16 mouse cellular contexts compared by ENCODE assay signal in genomic region chr16:22436106-22436505, GRCm38 (mm10). TPM values are rescaled to one million over a fixed set of nuclear protein-coding genes. Genes with fewer than 3 reads are reported as not detected.
DNase-seq lines count a peak whose midpoint lies in the region; ATAC-seq and TF ChIP-seq lines count a peak whose summit lies in the region.
"Had no signal": no experiment of that assay in that cellular context is flagged by ENCODE, and none has a peak within 500 bp of the region (broad histone marks: within the 10 kb centered on the region; RNA-seq: fewer than 3 reads in every experiment).

No protein-coding gene starts in this region.

- H3K27ac ChIP-seq in liver, adult 2 months (replicated peaks; ENCODE audit: insufficient read depth, low read depth, low read length) = no peak overlapping the region
- H3K27ac ChIP-seq in liver, embryonic 11.5 days (ENCODE audit: low read depth, low read length) = no peak overlapping the region
- peak overlapping the region; percentile 30; the same call in 1 of the 2 replicates for H3K27ac ChIP-seq in ES-Bruce4 (ENCODE audit: insufficient read depth, low read length)
- no peak overlapping the region for H3K27ac ChIP-seq in neural tube, embryonic 15.5 days (replicated peaks)
- H3K27ac ChIP-seq: embryonic facial prominence, embryonic 15.5 days; forebrain, embryonic 13.5 days; limb, embryonic 15.5 days had no signal

- 0 out of 2 replicates have a peak, but pooled peaks have one; percentile 51 for TF ChIP-seq EP300 in ES-Bruce4 (IDR thresholded peaks at IDR 0.05; ENCODE audit: insufficient read depth, low read depth, low read length)

- ATAC-seq in liver, embryonic 11.5 days (replicated peaks; ENCODE audit: low FRiP score) = no peak
- ATAC-seq in hematopoietic stem cell, adult 5-6 weeks (replicated peaks in 1 of 2; ENCODE audit: insufficient read depth in 1 of 2, low FRiP score in 2 of 2, low TSS enrichment in 1 of 2, low read depth in 1 of 2, poor library complexity in 2 of 2, severe bottlenecking in 2 of 2) = peak; percentile 12 to 35; a peak in 2 of 4 replicates
- ATAC-seq in neural tube, embryonic 15.5 days (ENCODE audit: low FRiP score) = no peak
- ATAC-seq: forebrain, embryonic 13.5 days had no signal

- 45% methylated on average over 6 of the region's 6 CpGs for WGBS in liver, adult 2 months
- WGBS in liver, embryonic 11.5 days = 28% methylated on average over 6 of the region's 6 CpGs
- 43% methylated on average over 6 of the region's 6 CpGs for WGBS in neural tube, embryonic 15.5 days

- H3K27me3 ChIP-seq in liver, adult 2 months (ENCODE audit: control insufficient read depth, insufficient read depth, low read length) = no peaks in the 10 kb centered on the region
- H3K27me3 ChIP-seq in liver, embryonic 11.5 days (replicated peaks; ENCODE audit: control insufficient read depth, insufficient read depth, low read length) = no peaks in the 10 kb centered on the region; the same call in 1 of the 2 replicates
- H3K27me3 ChIP-seq in ES-Bruce4 (ENCODE audit: control insufficient read depth, insufficient read depth, low read length, poor library complexity, severe bottlenecking) = no peaks in the 10 kb centered on the region
- peaks cover 30% of the 10 kb centered on the region for H3K27me3 ChIP-seq in neural tube, embryonic 15.5 days (replicated peaks)
- H3K27me3 ChIP-seq: limb, embryonic 15.5 days had no signal

- no peaks in the 10 kb centered on the region for H3K79me2 ChIP-seq in liver, adult 2 months (ENCODE audit: control insufficient read depth, insufficient read depth, low read length)

- TF ChIP-seq CTCF in liver, adult 2 months (IDR thresholded peaks at IDR 0.05; ENCODE audit: low read depth, low read length) = no peak
- TF ChIP-seq CTCF in ES-Bruce4 (IDR thresholded peaks at IDR 0.05; ENCODE audit: low read depth, low read length) = no peak

- H3K4me3 ChIP-seq in liver, adult 2 months (ENCODE audit: insufficient read depth, low read depth, low read length) = no peak overlapping the region
- H3K4me3 ChIP-seq in liver, embryonic 11.5 days (ENCODE audit: low read depth, low read length) = no peak overlapping the region
- H3K4me3 ChIP-seq in ES-Bruce4 (ENCODE audit: low read depth, low read length) = 0 out of 2 replicates have a peak overlapping the region, but pooled peaks have one; percentile 11
- no peak overlapping the region for H3K4me3 ChIP-seq in neural tube, embryonic 15.5 days (replicated peaks)
- H3K4me3 ChIP-seq: embryonic facial prominence, embryonic 15.5 days; forebrain, embryonic 13.5 days; limb, embryonic 15.5 days; megakaryocyte, embryonic 14.5 days; myocyte had no signal

- TF ChIP-seq POLR2A in liver, adult 2 months (IDR thresholded peaks at IDR 0.05; ENCODE audit: extremely low read depth, insufficient read depth, low read length) = no peak
- no peak for TF ChIP-seq POLR2A in ES-Bruce4 (IDR thresholded peaks at IDR 0.05; ENCODE audit: insufficient read depth, low read length)

- no peaks in the 10 kb centered on the region for H3K9me3 ChIP-seq in liver, embryonic 11.5 days (ENCODE audit: control insufficient read depth, low read length)
- no peaks in the 10 kb centered on the region for H3K9me3 ChIP-seq in ES-Bruce4 (replicated peaks; ENCODE audit: control insufficient read depth, insufficient read depth, low read length, poor library complexity, severe bottlenecking)
- no peaks in the 10 kb centered on the region for H3K9me3 ChIP-seq in neural tube, embryonic 15.5 days (replicated peaks)
- H3K9me3 ChIP-seq: embryonic facial prominence, embryonic 15.5 days; forebrain, embryonic 13.5 days; limb, embryonic 15.5 days; megakaryocyte, embryonic 14.5 days had no signal

- H3K36me3 ChIP-seq in liver, adult 2 months (ENCODE audit: control insufficient read depth, insufficient read depth, low read length) = no peaks in the 10 kb centered on the region
- no peaks in the 10 kb centered on the region for H3K36me3 ChIP-seq in liver, embryonic 11.5 days (ENCODE audit: control insufficient read depth, insufficient read depth, low read length)
- peaks cover 25% of the 10 kb centered on the region for H3K36me3 ChIP-seq in ES-Bruce4 (ENCODE audit: control insufficient read depth, insufficient read depth, low read length, poor library complexity, severe bottlenecking)
- no peaks in the 10 kb centered on the region for H3K36me3 ChIP-seq in neural tube, embryonic 15.5 days
- H3K36me3 ChIP-seq: embryonic facial prominence, embryonic 15.5 days; limb, embryonic 15.5 days had no signal

- DNase-seq in liver, adult 2 months (ENCODE audit: extremely low read depth, low read depth, low spot score) = peak; percentile 29
- DNase-seq in liver, embryonic 11.5 days (ENCODE audit: low spot score) = no peak
- peak; percentile 85 for DNase-seq in A20 (ENCODE audit: low read depth, low spot score)
- DNase-seq in right cerebral cortex, adult 18-20 months = no peak
- DNase-seq: adrenal gland, postnatal 36 days; heart, postnatal 14 days; kidney, adult 18-20 months; right cerebral cortex, postnatal 14 days had no signal

- H3K4me2 ChIP-seq in liver, embryonic 11.5 days = no peak overlapping the region
- H3K4me2 ChIP-seq in neural tube, embryonic 15.5 days = no peak overlapping the region
- H3K4me2 ChIP-seq: embryonic facial prominence, embryonic 15.5 days; forebrain, embryonic 13.5 days; limb, embryonic 15.5 days had no signal

- H3K9ac ChIP-seq in liver, adult 2 months (ENCODE audit: low read depth, low read length) = no peak overlapping the region
- no peak overlapping the region for H3K9ac ChIP-seq in liver, embryonic 11.5 days (ENCODE audit: low read depth, low read length)
- H3K9ac ChIP-seq in ES-Bruce4 (ENCODE audit: low read depth, poor library complexity, severe bottlenecking) = no peak overlapping the region
- H3K9ac ChIP-seq in neural tube, embryonic 15.5 days (replicated peaks) = no peak overlapping the region
- H3K9ac ChIP-seq: embryonic facial prominence, embryonic 15.5 days; forebrain, embryonic 13.5 days; limb, embryonic 15.5 days had no signal

- H3K4me1 ChIP-seq in liver, adult 2 months (ENCODE audit: control insufficient read depth, insufficient read depth, low read length) = peaks cover 4% of the 10 kb centered on the region
- peaks cover 10% of the 10 kb centered on the region; the same call in 1 of the 2 replicates for H3K4me1 ChIP-seq in liver, embryonic 11.5 days (replicated peaks; ENCODE audit: control insufficient read depth, insufficient read depth, low read length)
- H3K4me1 ChIP-seq in ES-Bruce4 (ENCODE audit: control insufficient read depth, insufficient read depth, low read length) = peaks cover 4% of the 10 kb centered on the region
- H3K4me1 ChIP-seq in neural tube, embryonic 15.5 days = peaks cover 36% of the 10 kb centered on the region

RNA-seq across cellular contexts. Expression of gene Etv5, which starts 3.4 kb away (rescaled TPM):
- 2.4 and 2.6 TPM in 2 replicates for total RNA-seq in liver, adult 2 months (2014; rRNA removed)
- polyA plus RNA-seq in liver, adult 2 months (2012; rRNA removed) = 3.0 TPM in 2 replicates
- polyA plus RNA-seq in liver, embryonic 11.5 days (2014; fragmentation: Nextera tagmentation; extraction: Ambion mirVana) = 16.1 TPM in 2 replicates
- polyA plus RNA-seq in ES-Bruce4 (2011; ENCODE audit: insufficient read depth, insufficient read length, low read depth, missing spikeins) = 130 and 133 TPM in 2 replicates
- total RNA-seq in hematopoietic stem cell, adult 5-6 weeks (2017) = 9.4 and 9.9 TPM in 2 replicates
- 22.3 and 24.6 TPM in 2 replicates for polyA plus RNA-seq in neural tube, embryonic 15.5 days (2015; fragmentation: Nextera tagmentation; extraction: Ambion mirVana)

Comparison
In these comparisons a context has a peak if more than half of its experiments do, and no peak if none do; other contexts are left out.
1. DNase-seq: peak in liver, adult 2 months (single experiment) and A20 (single experiment); none in liver, embryonic 11.5 days (single experiment) and right cerebral cortex, adult 18-20 months (single experiment).
2. ATAC-seq: peak in hematopoietic stem cell, adult 5-6 weeks (2 of 2); none in liver, embryonic 11.5 days (single experiment) and neural tube, embryonic 15.5 days (single experiment).